Mouse (Mus musculus) intestine, postnatal 0 days (tissue): Measurements from ENCODE around the gene Stat5a. TPM values are rescaled to one million over a fixed set of nuclear protein-coding genes. Genes with fewer than 3 reads are reported as not detected.

ENCODE experiments used
- ATAC-seq: fragments of 200-750 bp; cut with Nextera tagmentation; 2 replicates; pipeline ENCODE4 v1.8.0; 2017; ENCODE audit warnings: mild to moderate bottlenecking, moderate TSS enrichment, moderate library complexity
- H3K27ac ChIP-seq: fragments of 300-500 bp; sonication (generic); 2 replicates; pipeline ENCODE4 v1.5.1; 2014; ENCODE audit warnings: mild to moderate bottlenecking, low read depth, low read length, moderate library complexity
- H3K27me3 ChIP-seq: fragments of 300-500 bp; sonication (generic); replicated peaks from 2 replicates; pipeline ENCODE4 v1.6.1; 2014; ENCODE audit warnings: low read length, mixed read lengths; ENCODE audit not compliant: control insufficient read depth, insufficient read depth
- H3K36me3 ChIP-seq: fragments of 300-500 bp; sonication (generic); 2 replicates; pipeline ENCODE4 v1.6.1; 2014; ENCODE audit warnings: mild to moderate bottlenecking, moderate library complexity; ENCODE audit not compliant: control insufficient read depth, insufficient read depth
- H3K4me1 ChIP-seq: fragments of 300-500 bp; sonication (generic); replicated peaks from 2 replicates; pipeline ENCODE4 v1.6.1; 2014; ENCODE audit warnings: antibody characterized with exemption, low read length, mixed read lengths; ENCODE audit not compliant: control insufficient read depth, insufficient read depth
- H3K4me2 ChIP-seq: fragments of 300-500 bp; sonication (generic); replicated peaks from 2 replicates; pipeline ENCODE4 v1.6.1; 2014; ENCODE audit warnings: low read depth, mild to moderate bottlenecking, moderate library complexity
- H3K4me3 ChIP-seq: fragments of 300-500 bp; sonication (generic); 2 replicates; pipeline ENCODE4 v1.5.1; 2014; ENCODE audit warnings: low read depth, low read length
- H3K9ac ChIP-seq: fragments of 300-500 bp; sonication (generic); 2 replicates; pipeline ENCODE4 v1.6.1; 2014; ENCODE audit warnings: mild to moderate bottlenecking, low read depth, low read length
- H3K9me3 ChIP-seq: fragments of 300-500 bp; sonication (generic); 2 replicates; pipeline ENCODE4 v1.6.1; 2016; ENCODE audit warnings: mixed run types; ENCODE audit not compliant: control insufficient read depth
- CTCF ChIP-seq: sonication (generic); IDR thresholded peaks from 2 replicates; pipeline ENCODE4 v1.5.1; 2016; ENCODE audit warnings: low read depth, mild to moderate bottlenecking, control low read depth, antibody characterized with exemption, moderate library complexity
- WGBS: fragments of 180-500 bp; shearing (Covaris S2); extraction: QIAGEN DNeasy Blood & Tissue Kit; methylation state at CpG from one replicate; pipeline ENCODE4 v1.1.7; 2014; 5-methylcytosine and 5-hydroxymethylcytosine counted together
- polyA plus RNA-seq: library from polyadenylated mRNA; unstranded; fragments of >200 nt; fragmentation: Nextera tagmentation; extraction: Ambion mirVana; gene quantifications from 2 replicates; pipeline ENCODE4 v1.2.1, GENCODE M21; 2015

The Stat5a gene
- polyA plus RNA-seq, 1 experiment from 2014 or later, result 4.8 TPM

GRCm38 (mm10) chr11:100904580-100905351, 45.6 kb downstream of the Stat5a start:
- H3K4me2 ChIP-seq, result no peak overlapping the region
- no peak overlapping the region for H3K27ac ChIP-seq
- peaks cover 74% of the 10 kb centered on the region for H3K36me3 ChIP-seq
- H3K9ac ChIP-seq, result no peak overlapping the region
- no peaks in the 10 kb centered on the region for H3K27me3 ChIP-seq
- WGBS, result 74% methylated on average over 15 of the region's 20 CpGs
- no peaks in the 10 kb centered on the region for H3K9me3 ChIP-seq
- H3K4me1 ChIP-seq, result no peaks in the 10 kb centered on the region
- ATAC-seq, result 0 out of 2 replicates have a peak, but pooled peaks have one; percentile 25
- no peak overlapping the region for H3K4me3 ChIP-seq
- no peak for TF ChIP-seq CTCF

- Histone ChIP-seq H3K9me3 (no peaks in the 10 kb centered on the region), H3K27me3 (no peaks in the 10 kb centered on the region), H3K9ac (no peak overlapping the region), H3K4me1 (no peaks in the 10 kb centered on the region), H3K4me3 (no peak overlapping the region), H3K27ac (no peak overlapping the region), H3K36me3 (peaks cover 77% of the 10 kb centered on the region), H3K4me2 (no peak overlapping the region)
- WGBS, result 63% methylated on average over 1 of the region's 1 CpGs
- no peak for TF ChIP-seq CTCF
- no peak for ATAC-seq
Observed at GRCm38 (mm10) chr11:100905929-100906328, 46.8 kb downstream of the Stat5a start.

GRCm38 (mm10) chr11:100906885-100907284, 47.7 kb downstream of the Stat5a start:
- Histone ChIP-seq H3K36me3 (peaks cover 71% of the 10 kb centered on the region), H3K4me3 (no peak overlapping the region), H3K27me3 (no peaks in the 10 kb centered on the region), H3K4me2 (no peak overlapping the region), H3K9ac (no peak overlapping the region), H3K4me1 (no peaks in the 10 kb centered on the region), H3K27ac (no peak overlapping the region), H3K9me3 (no peaks in the 10 kb centered on the region)
- no peak for ATAC-seq
- TF ChIP-seq CTCF, result no peak
- 85% methylated on average over 4 of the region's 4 CpGs for WGBS

GRCm38 (mm10) chr11:100908112-100908511, 49.0 kb downstream of the Stat5a start:
- no peak for TF ChIP-seq CTCF
- no peak overlapping the region for H3K4me2 ChIP-seq
- H3K9me3 ChIP-seq, result no peaks in the 10 kb centered on the region
- no peaks in the 10 kb centered on the region for H3K27me3 ChIP-seq
- 59% methylated on average over 2 of the region's 2 CpGs for WGBS
- H3K9ac ChIP-seq, result no peak overlapping the region
- H3K36me3 ChIP-seq, result peaks cover 58% of the 10 kb centered on the region
- peak overlapping the region; percentile 47 for H3K27ac ChIP-seq
- H3K4me3 ChIP-seq, result no peak overlapping the region
- ATAC-seq, result peak; percentile 65
- 0 out of 2 replicates have a peak, but pooled peaks cover 3% of the 10 kb centered on the region for H3K4me1 ChIP-seq

GRCm38 (mm10) chr11:100908567-100908966, 49.4 kb downstream of the Stat5a start:
- Histone ChIP-seq H3K9ac (no peak overlapping the region), H3K9me3 (no peaks in the 10 kb centered on the region), H3K27ac (peak overlapping the region; percentile 47), H3K36me3 (peaks cover 54% of the 10 kb centered on the region), H3K27me3 (no peaks in the 10 kb centered on the region), H3K4me3 (no peak overlapping the region), H3K4me1 (0 out of 2 replicates have a peak, but pooled peaks cover 3% of the 10 kb centered on the region), H3K4me2 (no peak overlapping the region)
- 67% methylated on average over 9 of the region's 9 CpGs for WGBS
- ATAC-seq, result peak; percentile 66
- no peak for TF ChIP-seq CTCF

- no peak overlapping the region for H3K4me3 ChIP-seq
- H3K4me2 ChIP-seq, result no peak overlapping the region
- peaks cover 37% of the 10 kb centered on the region for H3K36me3 ChIP-seq
- no peak overlapping the region for H3K9ac ChIP-seq
- no peak for TF ChIP-seq CTCF
- no peak for ATAC-seq
- H3K4me1 ChIP-seq, result 0 out of 2 replicates have a peak, but pooled peaks cover 3% of the 10 kb centered on the region
- no peaks in the 10 kb centered on the region for H3K27me3 ChIP-seq
- H3K27ac ChIP-seq, result peak overlapping the region; percentile 28; the same call in 1 of the 2 replicates
- WGBS, result 65% methylated on average over 17 of the region's 17 CpGs
- no peaks in the 10 kb centered on the region for H3K9me3 ChIP-seq
Observed at GRCm38 (mm10) chr11:100912401-100913155, 53.4 kb downstream of the Stat5a start.
